Mouse (Mus musculus): ENCODE data around the gene Mcm2.

DNA sequence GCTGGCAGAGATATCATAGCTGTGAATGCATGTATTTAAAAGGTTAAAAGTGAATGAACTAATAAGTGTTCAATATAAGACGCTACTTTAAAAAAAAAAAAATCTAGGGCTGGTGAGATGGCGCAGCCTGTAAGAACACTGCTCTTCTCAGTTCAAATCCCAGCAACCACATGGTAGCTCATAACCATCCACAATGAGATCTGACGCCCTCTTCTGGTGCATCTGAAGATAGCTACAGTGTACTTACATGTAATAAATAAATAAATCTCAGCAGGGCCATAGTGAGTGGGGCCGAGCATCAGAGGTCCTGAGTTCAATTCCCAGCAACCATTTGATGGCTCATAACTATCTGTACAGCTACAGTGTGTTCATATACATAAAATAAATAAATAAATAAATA is 19.1 kb downstream of the Mcm2 start:
- no peak for TF ChIP-seq POLR2A (IDR thresholded peaks at IDR 0.05; ENCODE audit: control insufficient read depth, low read depth, low read length)
- TF ChIP-seq CTCF (IDR thresholded peaks at IDR 0.05; ENCODE audit: control insufficient read depth, insufficient read depth, insufficient replicate concordance, low read depth, low read length) = no peak

Data from testis, adult 2 months (tissue).